Mouse (Mus musculus): Measurements from ENCODE around the gene Det1. TPM values are rescaled to one million over a fixed set of nuclear protein-coding genes. Genes with fewer than 3 reads are reported as not detected.

The Det1 gene
- total RNA-seq, 1 experiment: 14.5 TPM

DNA sequence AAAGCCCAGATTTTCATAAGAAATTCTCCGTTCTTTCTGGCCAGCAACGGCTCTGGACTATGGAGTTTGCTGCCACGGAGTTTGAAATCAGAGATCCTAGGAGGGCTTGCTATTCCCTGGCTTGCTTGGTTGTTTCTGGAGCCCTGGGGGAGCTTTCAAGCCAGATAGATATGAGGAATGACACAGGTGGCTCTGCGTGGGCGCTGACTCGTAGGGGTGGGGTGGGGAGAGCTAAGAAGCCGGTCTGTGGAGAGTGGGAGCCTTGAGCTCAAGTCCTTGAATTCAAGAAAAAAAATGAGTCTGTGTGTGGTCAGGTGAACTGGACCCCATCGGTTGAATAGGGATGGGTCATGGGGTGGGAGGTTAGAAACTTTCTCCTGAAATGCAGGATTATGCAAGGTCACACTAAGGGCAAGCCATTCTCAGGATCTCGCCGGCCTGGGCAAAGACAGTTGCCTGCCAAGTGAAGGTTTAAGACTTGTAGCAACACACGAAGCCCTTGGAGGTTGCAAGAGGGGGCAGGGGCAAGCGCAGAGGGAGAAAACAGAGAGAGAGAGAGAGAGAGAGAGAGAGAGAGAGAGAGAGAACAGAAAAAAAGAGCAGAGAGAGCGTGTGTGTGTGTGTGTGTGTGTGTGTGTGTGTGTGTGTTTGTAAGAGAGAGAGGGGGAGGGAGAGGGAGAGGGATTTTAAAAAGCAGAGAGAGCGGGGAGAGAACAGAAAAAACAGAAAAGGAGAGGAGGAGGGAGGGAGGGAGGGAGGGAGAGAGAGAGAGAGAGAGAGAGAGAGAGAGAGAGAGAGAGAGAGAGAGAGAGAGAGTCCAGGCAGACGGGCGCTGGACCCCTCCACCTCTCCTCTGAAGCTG lies 34.8 kb upstream of the Det1 start:
- no peak for TF ChIP-seq MAFK (IDR thresholded peaks at IDR 0.05; ENCODE audit: insufficient read depth, low read depth, low read length)
- peaks cover 0 to 2% of the 10 kb centered on the region in 2 experiments; a peak in 1 of 4 replicates for H3K4me1 ChIP-seq (ENCODE audit: control insufficient read depth in 2 of 2, insufficient read depth in 2 of 2, low read length in 2 of 2, poor library complexity in 1 of 2)
- H3K9me3 ChIP-seq (ENCODE audit: control insufficient read depth, insufficient read depth, low read depth, low read length): no peaks in the 10 kb centered on the region
- no peaks in the 10 kb centered on the region for H3K36me3 ChIP-seq (ENCODE audit: control insufficient read depth, insufficient read depth, low read length, poor library complexity, severe bottlenecking)
- DNase-seq (ENCODE audit: low read depth, low spot score): no peak
- no peak overlapping the region for H3K4me3 ChIP-seq (ENCODE audit: insufficient read depth in 1 of 2, low read depth in 1 of 2, low read length in 2 of 2, poor library complexity in 1 of 2, severe bottlenecking in 1 of 2)
- in situ Hi-C loops (cut with MboI; ENCODE audit: low sequenced_read_pairs in 2 of 2, unreplicated experiment in 2 of 2): no loop called here
- H3K27ac ChIP-seq (ENCODE audit: insufficient read depth, low read depth, low read length, poor library complexity, severe bottlenecking): no peak overlapping the region
- no peak overlapping the region for H3K9ac ChIP-seq (ENCODE audit: insufficient read depth, low read depth, low read length, poor library complexity, severe bottlenecking)

DNA sequence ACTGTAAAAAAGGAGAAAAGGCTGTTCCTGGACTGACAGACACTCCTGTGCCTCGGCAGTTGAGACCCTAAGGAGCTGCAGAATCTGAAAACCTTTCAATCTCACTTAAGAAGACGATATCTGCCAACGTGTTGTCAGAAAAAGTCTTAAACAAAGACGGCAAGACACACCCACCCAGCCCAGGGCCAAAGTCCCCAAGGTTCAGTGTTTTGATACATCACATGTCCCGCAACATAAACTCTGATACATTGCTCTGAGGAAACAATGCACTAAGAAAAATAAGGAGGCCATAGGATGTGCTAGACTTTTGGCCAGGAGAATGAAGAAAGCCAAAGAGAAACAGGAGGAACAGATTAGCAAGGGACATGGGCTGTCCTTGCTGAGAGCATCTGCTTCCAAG lies 25.8 kb upstream of the Det1 start:
- H3K4me1 ChIP-seq (ENCODE audit: control insufficient read depth in 2 of 2, insufficient read depth in 2 of 2, low read length in 2 of 2, poor library complexity in 1 of 2): no peaks in the 10 kb centered on the region

DNA sequence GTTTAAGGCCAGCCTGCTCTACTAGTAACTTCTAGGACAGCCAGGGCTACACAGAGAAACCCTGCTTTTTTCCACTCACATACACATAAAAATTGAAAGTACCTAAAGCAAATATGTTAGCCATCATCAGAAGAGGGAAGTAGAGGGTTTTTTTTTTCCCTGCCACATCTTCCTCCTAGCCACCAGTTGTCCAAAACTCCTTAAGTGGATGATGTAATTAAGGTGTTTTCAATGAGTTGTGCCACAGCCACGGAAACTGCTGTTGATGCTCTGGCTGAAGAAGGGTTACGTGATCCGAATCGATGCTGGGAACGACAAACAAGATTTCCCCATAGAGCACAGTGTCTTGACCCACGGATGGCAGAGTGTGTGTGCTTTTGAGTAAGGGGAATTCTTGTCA lies 25.3 kb upstream of the Det1 start:
- in situ Hi-C loops (cut with MboI; ENCODE audit: low sequenced_read_pairs in 2 of 2, unreplicated experiment in 2 of 2): no loop called here
- TF ChIP-seq ZNF384 (IDR thresholded peaks at IDR 0.05; ENCODE audit: low read depth, low read length): no peak
- no peak for TF ChIP-seq ZC3H11A (IDR thresholded peaks at IDR 0.05; ENCODE audit: borderline replicate concordance, low read depth, low read length)
- Histone ChIP-seq H3K9me3 (ENCODE audit: control insufficient read depth, insufficient read depth, low read depth, low read length) (no peaks in the 10 kb centered on the region), H3K27ac (ENCODE audit: insufficient read depth, low read depth, low read length, poor library complexity, severe bottlenecking) (no peak overlapping the region; the same call in 1 of the 2 replicates), H3K4me3 (ENCODE audit: insufficient read depth in 1 of 2, low read depth in 1 of 2, low read length in 2 of 2, poor library complexity in 1 of 2, severe bottlenecking in 1 of 2) (no peak overlapping the region), H3K9ac (ENCODE audit: insufficient read depth, low read depth, low read length, poor library complexity, severe bottlenecking) (no peak overlapping the region), H3K36me3 (ENCODE audit: control insufficient read depth, insufficient read depth, low read length, poor library complexity, severe bottlenecking) (no peaks in the 10 kb centered on the region), H3K4me1 (ENCODE audit: control insufficient read depth in 2 of 2, insufficient read depth in 2 of 2, low read length in 2 of 2, poor library complexity in 1 of 2) (no peaks in the 10 kb centered on the region)
- DNase-seq (ENCODE audit: low read depth, low spot score): no peak

More for the DNA sequence above, 25.8 kb upstream of the Det1 start:
- Histone ChIP-seq H3K9ac (ENCODE audit: insufficient read depth, low read depth, low read length, poor library complexity, severe bottlenecking) (no peak overlapping the region), H3K9me3 (ENCODE audit: control insufficient read depth, insufficient read depth, low read depth, low read length) (no peaks in the 10 kb centered on the region), H3K36me3 (ENCODE audit: control insufficient read depth, insufficient read depth, low read length, poor library complexity, severe bottlenecking) (no peaks in the 10 kb centered on the region), H3K4me3 (ENCODE audit: insufficient read depth in 1 of 2, low read depth in 1 of 2, low read length in 2 of 2, poor library complexity in 1 of 2, severe bottlenecking in 1 of 2) (no peak overlapping the region), H3K27ac (ENCODE audit: insufficient read depth, low read depth, low read length, poor library complexity, severe bottlenecking) (no peak overlapping the region)
- DNase-seq (ENCODE audit: low read depth, low spot score): no peak
- no peak for TF ChIP-seq MAFK (IDR thresholded peaks at IDR 0.05; ENCODE audit: insufficient read depth, low read depth, low read length)
- no peak for TF ChIP-seq CHD2 (IDR thresholded peaks at IDR 0.05; ENCODE audit: low read depth, low read length)
- TF ChIP-seq ZC3H11A (IDR thresholded peaks at IDR 0.05; ENCODE audit: borderline replicate concordance, low read depth, low read length): no peak
- no peak for TF ChIP-seq HCFC1 (IDR thresholded peaks at IDR 0.05; ENCODE audit: borderline replicate concordance, insufficient read depth, low read length)
- no peak for TF ChIP-seq ZNF384 (IDR thresholded peaks at IDR 0.05; ENCODE audit: low read depth, low read length)
- in situ Hi-C loops (cut with MboI; ENCODE audit: low sequenced_read_pairs in 2 of 2, unreplicated experiment in 2 of 2): no loop called here

DNA sequence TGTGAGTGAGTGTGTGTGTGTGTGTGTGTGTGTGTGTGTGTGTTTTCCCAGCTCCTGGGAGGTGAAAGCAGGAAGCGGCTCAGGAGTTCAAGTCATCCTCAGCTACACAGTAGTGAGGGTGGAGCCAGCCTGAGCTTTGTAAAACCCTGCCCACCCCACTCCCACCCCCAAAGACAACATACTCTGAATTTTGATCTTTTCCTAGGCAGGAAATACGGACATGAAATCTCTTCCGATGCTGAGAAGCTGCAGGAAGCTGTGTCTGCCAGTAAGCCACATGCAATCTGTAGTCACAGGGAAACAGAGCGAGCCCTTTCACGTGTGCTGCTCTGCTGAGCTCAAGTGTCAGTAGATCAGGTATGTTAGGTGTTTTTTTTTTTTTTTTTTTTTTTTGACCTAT lies 21.7 kb upstream of the Det1 start:
- DNase-seq (ENCODE audit: low read depth, low spot score): no peak
- H3K9ac ChIP-seq (ENCODE audit: insufficient read depth, low read depth, low read length, poor library complexity, severe bottlenecking): no peak overlapping the region
- peaks cover 2 to 3% of the 10 kb centered on the region in 2 experiments; a peak in 1 of 4 replicates for H3K4me1 ChIP-seq (ENCODE audit: control insufficient read depth in 2 of 2, insufficient read depth in 2 of 2, low read length in 2 of 2, poor library complexity in 1 of 2)
- no peaks in the 10 kb centered on the region for H3K36me3 ChIP-seq (ENCODE audit: control insufficient read depth, insufficient read depth, low read length, poor library complexity, severe bottlenecking)
- in situ Hi-C loops (cut with MboI; ENCODE audit: low sequenced_read_pairs in 2 of 2, unreplicated experiment in 2 of 2): no loop called here
- H3K27ac ChIP-seq (ENCODE audit: insufficient read depth, low read depth, low read length, poor library complexity, severe bottlenecking): no peak overlapping the region
- no peak overlapping the region for H3K4me3 ChIP-seq (ENCODE audit: insufficient read depth in 1 of 2, low read depth in 1 of 2, low read length in 2 of 2, poor library complexity in 1 of 2, severe bottlenecking in 1 of 2)
- H3K9me3 ChIP-seq (ENCODE audit: control insufficient read depth, insufficient read depth, low read depth, low read length): no peaks in the 10 kb centered on the region
- TF ChIP-seq HCFC1 (IDR thresholded peaks at IDR 0.05; ENCODE audit: borderline replicate concordance, insufficient read depth, low read length): no peak
- no peak for TF ChIP-seq ZNF384 (IDR thresholded peaks at IDR 0.05; ENCODE audit: low read depth, low read length)
- no peak for TF ChIP-seq MAFK (IDR thresholded peaks at IDR 0.05; ENCODE audit: insufficient read depth, low read depth, low read length)
- TF ChIP-seq ZC3H11A (IDR thresholded peaks at IDR 0.05; ENCODE audit: borderline replicate concordance, low read depth, low read length): no peak
- TF ChIP-seq CHD2 (IDR thresholded peaks at IDR 0.05; ENCODE audit: low read depth, low read length): no peak
